10 mouse cellular contexts compared by ENCODE assay signal in genomic region chr13:97249051-97249461, GRCm38 (mm10). TPM values are rescaled to one million over a fixed set of nuclear protein-coding genes. Genes with fewer than 3 reads are reported as not detected.
DNase-seq lines count a peak whose midpoint lies in the region; ATAC-seq and TF ChIP-seq lines count a peak whose summit lies in the region.
"Had no signal": no experiment of that assay in that cellular context is flagged by ENCODE, and none has a peak within 500 bp of the region (broad histone marks: within the 10 kb centered on the region; RNA-seq: fewer than 3 reads in every experiment).

No protein-coding gene starts in this region.

- WGBS in kidney, embryonic 14.5 days = 38% methylated on average over 5 of the region's 5 CpGs
- WGBS in heart, postnatal 0 days = 22% methylated on average over 5 of the region's 5 CpGs
- 24% methylated on average over 5 of the region's 5 CpGs for WGBS in midbrain, postnatal 0 days

- no peak for ATAC-seq in kidney, embryonic 14.5 days (ENCODE audit: low FRiP score, low TSS enrichment)
- no peak for ATAC-seq in heart, postnatal 0 days (ENCODE audit: insufficient read depth, low read depth)
- no peak for ATAC-seq in midbrain, postnatal 0 days (ENCODE audit: low FRiP score)

- no peak overlapping the region for H3K4me2 ChIP-seq in kidney, embryonic 14.5 days (replicated peaks; ENCODE audit: low read depth, low read length)
- no peak overlapping the region for H3K4me2 ChIP-seq in heart, postnatal 0 days (ENCODE audit: low read depth, low read length)
- H3K4me2 ChIP-seq in midbrain, postnatal 0 days (ENCODE audit: low read depth, low read length, poor library complexity, severe bottlenecking) = peak overlapping the region; percentile 34
- H3K4me2 ChIP-seq: limb, embryonic 15.5 days had no signal

- DNase-seq in kidney, postnatal 36 days = no peak
- peak; percentile 3 for DNase-seq in T-cell, adult 2 months (ENCODE audit: low spot score)
- no peak for DNase-seq in heart, postnatal 0 days (ENCODE audit: low spot score)
- DNase-seq in midbrain, postnatal 0 days (ENCODE audit: low spot score) = no peak
- no peak for DNase-seq in testis, postnatal 10 days (ENCODE audit: low spot score)
- DNase-seq in MN1 (ENCODE audit: low spot score) = no peak
- no peak for DNase-seq in layer of hippocampus, adult 11-12 months (ENCODE audit: low spot score)
- DNase-seq: cerebellum, adult 18-20 months had no signal

- H3K36me3 ChIP-seq in kidney, embryonic 14.5 days (ENCODE audit: control insufficient read depth, insufficient read depth, low read length) = peaks cover 81% of the 10 kb centered on the region
- peaks cover 30% of the 10 kb centered on the region for H3K36me3 ChIP-seq in heart, postnatal 0 days (replicated peaks; ENCODE audit: control insufficient read depth, insufficient read depth, low read length)
- H3K36me3 ChIP-seq in midbrain, postnatal 0 days (ENCODE audit: insufficient read depth, low read length) = peaks cover 26% of the 10 kb centered on the region

- H3K4me1 ChIP-seq in kidney, embryonic 14.5 days (ENCODE audit: control insufficient read depth, insufficient read depth, low read length) = peaks cover 42% of the 10 kb centered on the region
- H3K4me1 ChIP-seq in heart, postnatal 0 days (ENCODE audit: control insufficient read depth, insufficient read depth) = peaks cover 17% of the 10 kb centered on the region
- peaks cover 31% of the 10 kb centered on the region for H3K4me1 ChIP-seq in midbrain, postnatal 0 days (ENCODE audit: insufficient read depth, low read length)

- peak overlapping the region; percentile 18; the same call in 1 of the 2 replicates for H3K9ac ChIP-seq in kidney, embryonic 14.5 days (ENCODE audit: low read depth, low read length)
- no peak overlapping the region for H3K9ac ChIP-seq in heart, postnatal 0 days (replicated peaks; ENCODE audit: low read depth, low read length)
- H3K9ac ChIP-seq in midbrain, postnatal 0 days (replicated peaks; ENCODE audit: low read length, poor library complexity, severe bottlenecking) = no peak overlapping the region
- H3K9ac ChIP-seq: limb, embryonic 15.5 days had no signal

- no peaks in the 10 kb centered on the region for H3K27me3 ChIP-seq in kidney, embryonic 14.5 days (ENCODE audit: control insufficient read depth, insufficient read depth, low read length)
- no peaks in the 10 kb centered on the region for H3K27me3 ChIP-seq in heart, postnatal 0 days (ENCODE audit: control insufficient read depth, insufficient read depth, low read length)
- H3K27me3 ChIP-seq in midbrain, postnatal 0 days (ENCODE audit: insufficient read depth, low read length) = no peaks in the 10 kb centered on the region
- H3K27me3 ChIP-seq: limb, embryonic 15.5 days had no signal

- H3K4me3 ChIP-seq in kidney, embryonic 14.5 days (ENCODE audit: low read length) = no peak overlapping the region
- no peak overlapping the region for H3K4me3 ChIP-seq in heart, postnatal 0 days (ENCODE audit: low read depth, low read length)
- no peak overlapping the region for H3K4me3 ChIP-seq in midbrain, postnatal 0 days (ENCODE audit: low read depth, low read length)
- H3K4me3 ChIP-seq: limb, embryonic 15.5 days had no signal

- no peak for TF ChIP-seq EP300 in heart, postnatal 0 days (IDR thresholded peaks at IDR 0.05; ENCODE audit: low read depth)

- TF ChIP-seq CTCF in heart, postnatal 0 days (IDR thresholded peaks at IDR 0.05; ENCODE audit: low read depth) = no peak
- TF ChIP-seq CTCF in midbrain, postnatal 0 days (IDR thresholded peaks at IDR 0.05) = no peak

- peak overlapping the region; percentile 42; the same call in 1 of the 2 replicates for H3K27ac ChIP-seq in kidney, embryonic 14.5 days (ENCODE audit: low read depth, low read length)
- peak overlapping the region; percentile 49 for H3K27ac ChIP-seq in heart, postnatal 0 days (ENCODE audit: low read depth)
- H3K27ac ChIP-seq in midbrain, postnatal 0 days (ENCODE audit: low read depth, low read length) = 0 out of 2 replicates have a peak overlapping the region, but pooled peaks have one; percentile 2
- H3K27ac ChIP-seq: limb, embryonic 15.5 days had no signal

- H3K9me3 ChIP-seq in kidney, embryonic 14.5 days (ENCODE audit: control insufficient read depth, low read length) = no peaks in the 10 kb centered on the region
- no peaks in the 10 kb centered on the region for H3K9me3 ChIP-seq in heart, postnatal 0 days (replicated peaks; ENCODE audit: control insufficient read depth, low read length)
- no peaks in the 10 kb centered on the region for H3K9me3 ChIP-seq in midbrain, postnatal 0 days (ENCODE audit: low read length)
- H3K9me3 ChIP-seq: limb, embryonic 15.5 days had no signal

RNA-seq across cellular contexts. Expression of gene Enc1, which starts 8.2 kb away (rescaled TPM):
- polyA plus RNA-seq in kidney, embryonic 14.5 days (2014; fragmentation: Nextera tagmentation; extraction: Ambion mirVana) = 14.2 and 14.6 TPM in 2 replicates
- 10.2 and 10.9 TPM in 2 replicates for total RNA-seq in heart, postnatal 0 days (2014; rRNA removed; ENCODE audit: low replicate concordance)
- polyA plus RNA-seq in heart, postnatal 0 days (2015; fragmentation: Nextera tagmentation; extraction: Ambion mirVana) = 1.5 and 1.7 TPM in 2 replicates
- total RNA-seq in midbrain, postnatal 0 days (2014; rRNA removed) = 326 and 348 TPM in 2 replicates
- polyA plus RNA-seq in midbrain, postnatal 0 days (2015; fragmentation: Nextera tagmentation; extraction: Ambion mirVana) = 54.0 and 54.2 TPM in 2 replicates

RNA-seq across cellular contexts. Expression of gene Hexb, which starts 50.9 kb away (rescaled TPM):
- polyA plus RNA-seq in kidney, embryonic 14.5 days (2014; fragmentation: Nextera tagmentation; extraction: Ambion mirVana) = 25.3 and 31.3 TPM in 2 replicates
- 21.9 and 32.0 TPM in 2 replicates for total RNA-seq in heart, postnatal 0 days (2014; rRNA removed; ENCODE audit: low replicate concordance)
- 21.4 and 26.5 TPM in 2 replicates for polyA plus RNA-seq in heart, postnatal 0 days (2015; fragmentation: Nextera tagmentation; extraction: Ambion mirVana)
- 55.1 and 70.5 TPM in 2 replicates for total RNA-seq in midbrain, postnatal 0 days (2014; rRNA removed)
- 57.7 and 59.7 TPM in 2 replicates for polyA plus RNA-seq in midbrain, postnatal 0 days (2015; fragmentation: Nextera tagmentation; extraction: Ambion mirVana)
